Mouse (Mus musculus): ENCODE data around the gene Smco3.

The Smco3 gene

GRCm38 (mm10) chr6:136845706-136846480 is 10.6 kb upstream of the Smco3 start:
- no peak for DNase-seq

GRCm38 (mm10) chr6:136844903-136845302 is 9.7 kb upstream of the Smco3 start:
- no peak for DNase-seq

GRCm38 (mm10) chr6:136837323-136837722 is 2.1 kb upstream of the Smco3 start:
- no peak for DNase-seq

GRCm38 (mm10) chr6:136831712-136832111 is 3.5 kb downstream of the Smco3 start:
- DNase-seq = no peak

GRCm38 (mm10) chr6:136828681-136829080 is 6.6 kb downstream of the Smco3 start:
- no peak for DNase-seq

- peak; percentile 97 for DNase-seq
Observed at GRCm38 (mm10) chr6:136827881-136828561, 7.2 kb downstream of the Smco3 start, which contains the start of gene Wbp11. Gene Wbp11 (minus strand): TSS chr6:136828233.

GRCm38 (mm10) chr6:136827516-136827880 is 7.8 kb downstream of the Smco3 start, which contains the start of gene BC049715:
Gene BC049715 (plus strand): TSS chr6:136827626.
- no peak for DNase-seq

GRCm38 (mm10) chr6:136827116-136827515 is 8.1 kb downstream of the Smco3 start:
- no peak for DNase-seq

- DNase-seq = no peak
Observed at GRCm38 (mm10) chr6:136824987-136825386, 10.3 kb downstream of the Smco3 start.

- no peak for DNase-seq
Observed at GRCm38 (mm10) chr6:136821086-136821485, 14.2 kb downstream of the Smco3 start.

GRCm38 (mm10) chr6:136820381-136820780 is 14.9 kb downstream of the Smco3 start:
- DNase-seq = no peak

- no peak for DNase-seq
Observed at GRCm38 (mm10) chr6:136817549-136817948, 17.7 kb downstream of the Smco3 start.

GRCm38 (mm10) chr6:136816826-136817225 is 18.4 kb downstream of the Smco3 start:
- no peak for DNase-seq

GRCm38 (mm10) chr6:136815381-136815780 is 19.9 kb downstream of the Smco3 start:
- no peak for DNase-seq

- DNase-seq = peak; percentile 41
Observed at GRCm38 (mm10) chr6:136813117-136813516, 22.1 kb downstream of the Smco3 start.

- no peak for DNase-seq
Observed at GRCm38 (mm10) chr6:136811196-136811595, 24.1 kb downstream of the Smco3 start.

- DNase-seq = no peak
Observed at GRCm38 (mm10) chr6:136809673-136810072, 25.6 kb downstream of the Smco3 start.

GRCm38 (mm10) chr6:136809077-136809476 is 26.2 kb downstream of the Smco3 start:
- peak; percentile 45 for DNase-seq

- peak; percentile 59 for DNase-seq
Observed at GRCm38 (mm10) chr6:136808631-136809046, 26.6 kb downstream of the Smco3 start.

GRCm38 (mm10) chr6:136808014-136808417 is 27.2 kb downstream of the Smco3 start, which contains the start of gene H2afj:
Gene H2afj (plus strand): TSS chr6:136808244.
- peak; percentile 99 for DNase-seq

GRCm38 (mm10) chr6:136807395-136808013 is 27.7 kb downstream of the Smco3 start:
- no peak for DNase-seq

- DNase-seq = no peak
Observed at GRCm38 (mm10) chr6:136806819-136807218, 28.4 kb downstream of the Smco3 start.

GRCm38 (mm10) chr6:136805409-136805775 is 29.9 kb downstream of the Smco3 start:
- DNase-seq = no peak

All from kidney, postnatal 10 days (tissue).